Mouse (Mus musculus) kidney, adult 10 weeks (tissue): ENCODE data around the gene Tigd3. TPM values are rescaled to one million over a fixed set of nuclear protein-coding genes. Genes with fewer than 3 reads are reported as not detected.

Experiments
- polyA plus RNA-seq: library from polyadenylated mRNA; stranded (reverse); fragments of 350-450 nt; fragmentation: Illumina TruSeq; extraction: RNeasy Lipid Tissue Mini Kit (QIAGEN cat#74804); gene quantifications from one replicate; pipeline ENCODE4 v1.2.3, GENCODE M21; 2014; ENCODE audit warnings: low read depth, low replicate concordance

The Tigd3 gene
- polyA plus RNA-seq: 0.20 TPM

DNA sequence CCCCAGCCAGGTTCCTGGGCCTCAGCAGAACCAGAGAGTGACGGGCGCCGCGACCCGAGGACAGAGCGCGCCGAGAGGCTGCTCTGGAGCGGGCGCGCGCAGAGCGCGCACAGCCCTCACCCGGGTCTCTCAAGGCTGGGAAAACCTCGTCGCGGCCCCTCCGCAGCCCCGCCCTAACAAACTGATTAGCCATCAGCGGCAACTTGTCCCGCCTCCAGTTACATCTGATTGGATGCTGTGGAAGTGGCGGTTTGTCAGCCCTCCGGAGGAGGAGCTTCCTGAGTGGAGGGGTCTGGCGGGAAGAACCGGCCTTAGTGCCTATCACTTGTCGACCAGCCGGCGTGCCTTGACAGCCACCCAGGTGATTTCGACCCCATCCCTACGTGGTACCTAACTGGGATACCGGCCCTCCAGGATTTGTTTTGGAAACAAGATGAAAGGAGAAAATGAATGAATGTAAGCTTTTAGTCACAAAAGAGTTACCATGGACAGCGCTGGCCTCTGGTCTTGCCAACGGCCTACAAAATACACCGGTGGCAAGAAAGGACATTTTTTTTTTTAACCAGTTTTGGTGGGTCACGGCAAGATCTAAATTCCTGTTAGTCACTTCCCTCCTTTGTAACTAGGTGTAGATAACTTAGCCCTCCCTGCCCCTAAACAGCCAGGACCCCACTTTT is at the start of gene Tigd3:
Gene Tigd3 (minus strand): TSS at position 148 of the 677 bp plus-strand sequence.

GRCm38 (mm10) chr19:5924713-5925093 is 30.8 kb upstream of the Tigd3 start, which contains the start of gene Cdc42ep2:
Gene Cdc42ep2, minus strand, starts transcription at chr19:5924816.

DNA sequence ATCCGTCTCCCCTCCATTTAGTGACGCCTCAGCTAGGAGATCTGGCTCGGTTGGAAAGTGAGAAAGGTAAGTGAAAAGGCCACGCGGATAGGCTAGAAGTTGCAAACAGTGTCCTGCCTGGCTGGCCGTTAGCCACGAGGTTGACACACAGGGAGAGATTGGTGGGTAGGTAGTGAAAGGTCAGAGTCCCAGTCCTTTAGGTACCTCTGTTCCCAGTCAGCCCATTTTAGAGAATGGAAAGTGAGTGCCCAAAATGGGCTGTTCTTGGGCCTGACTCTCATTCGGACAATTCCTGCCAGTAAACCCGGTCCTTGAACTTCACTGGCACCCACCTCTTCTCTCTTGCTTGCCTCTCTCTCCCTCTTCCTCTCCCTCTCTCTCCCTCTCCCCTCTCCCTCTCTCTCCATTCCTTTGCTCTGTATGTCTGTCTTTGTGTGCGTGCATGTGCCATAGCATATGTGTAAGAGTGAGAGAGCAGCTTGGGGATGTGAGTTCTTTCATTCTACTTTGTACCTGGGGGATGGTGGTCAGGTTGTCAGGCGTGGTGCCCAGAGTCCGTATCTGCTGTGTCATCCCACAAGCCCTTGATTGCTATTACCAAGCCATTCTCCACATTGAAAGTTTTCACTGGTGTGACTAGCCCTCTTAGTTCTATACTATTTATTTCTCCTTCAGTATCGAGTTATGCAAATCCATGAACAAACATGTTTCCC is 19.2 kb upstream of the Tigd3 start, which contains the start of gene Dpf2:
Gene Dpf2 (minus strand): TSS at position 4 of the 713 bp plus-strand sequence.

GRCm38 (mm10) chr19:5877618-5878361 is 16.2 kb downstream of the Tigd3 start, which contains the start of gene Slc25a45:
Gene Slc25a45, plus strand, starts transcription at chr19:5877808.

GRCm38 (mm10) chr19:5874969-5875480 is 18.9 kb downstream of the Tigd3 start, which contains the start of gene Frmd8:
Gene Frmd8, minus strand, starts transcription at chr19:5875274.

Other genes with a start within 250 kb of the Tigd3 start
- gene Sipa1, start 230.4 kb downstream of the Tigd3 start, polyA plus RNA-seq: 0.20 TPM
- gene Map3k11, start 205.4 kb downstream of the Tigd3 start, polyA plus RNA-seq: 0.40 TPM
- 0.16 TPM for gene Pcnx3, start 205.2 kb downstream of the Tigd3 start, polyA plus RNA-seq
- not detected for gene Kcnk7, start 189.8 kb downstream of the Tigd3 start, polyA plus RNA-seq
- 1.3 TPM for gene Ehbp1l1, start 167.8 kb downstream of the Tigd3 start, polyA plus RNA-seq
- gene Fam89b, start 164.5 kb downstream of the Tigd3 start, polyA plus RNA-seq: not detected
- gene Ltbp3, start 153.2 kb downstream of the Tigd3 start, polyA plus RNA-seq: 2.1 TPM
- gene Scyl1, start 122.7 kb downstream of the Tigd3 start, polyA plus RNA-seq: 0.53 TPM
- gene Frmd8, start 18.9 kb downstream of the Tigd3 start, polyA plus RNA-seq: 2.8 TPM
- 4.5 TPM for gene Slc25a45, start 16.3 kb downstream of the Tigd3 start, polyA plus RNA-seq
- gene Dpf2, start 18.9 kb upstream of the Tigd3 start, polyA plus RNA-seq: 5.4 TPM
- gene Cdc42ep2, start 30.7 kb upstream of the Tigd3 start, polyA plus RNA-seq: 1.9 TPM
- 2.4 TPM for gene Pola2, start 70.1 kb upstream of the Tigd3 start, polyA plus RNA-seq
- not detected for gene Slc22a20, start 92.0 kb upstream of the Tigd3 start, polyA plus RNA-seq
- 1.3 TPM for gene Capn1, start 121.7 kb upstream of the Tigd3 start, polyA plus RNA-seq
- gene Syvn1, start 152.4 kb upstream of the Tigd3 start, polyA plus RNA-seq: 0.77 TPM
- gene Mrpl49, start 163.6 kb upstream of the Tigd3 start, polyA plus RNA-seq: 41.8 TPM
- gene Fau, start 163.7 kb upstream of the Tigd3 start, polyA plus RNA-seq: 5.1 TPM
- not detected for gene Znhit2, start 167.0 kb upstream of the Tigd3 start, polyA plus RNA-seq
- 0.93 TPM for gene Tm7sf2, start 174.2 kb upstream of the Tigd3 start, polyA plus RNA-seq
- 8.9 TPM for gene Vps51, start 183.1 kb upstream of the Tigd3 start, polyA plus RNA-seq
- not detected for gene Tmem262, start 185.9 kb upstream of the Tigd3 start, polyA plus RNA-seq
- gene Gm28374, start 188.1 kb upstream of the Tigd3 start, polyA plus RNA-seq: not detected
- not detected for gene Zfpl1, start 190.8 kb upstream of the Tigd3 start, polyA plus RNA-seq
- 0.24 TPM for gene Cdca5, start 190.8 kb upstream of the Tigd3 start, polyA plus RNA-seq
- not detected for gene AC131692.1, start 200.3 kb upstream of the Tigd3 start, polyA plus RNA-seq
- not detected for gene Naaladl1, start 211.6 kb upstream of the Tigd3 start, polyA plus RNA-seq
- gene Sac3d1, start 224.5 kb upstream of the Tigd3 start, polyA plus RNA-seq: not detected
- 3.0 TPM for gene Snx15, start 234.2 kb upstream of the Tigd3 start, polyA plus RNA-seq
- not detected for gene Batf2, start 246.8 kb upstream of the Tigd3 start, polyA plus RNA-seq
- gene Arl2, start 247.4 kb upstream of the Tigd3 start, polyA plus RNA-seq: 0.49 TPM